Mouse (Mus musculus) cerebellum, postnatal 36 days (tissue): ENCODE measurements at regions not wholly inside any gene's neighbourhood (a gene's known extent, or its start where the extent isn't known, plus 50 kb on each side); places are given as distances from the start of the nearest gene placed in this dataset.
A peak's percentile ranks its signal among the peaks of the same experiment; 100 is the strongest.

Experiments
- DNase-seq, 2 experiments: peaks; one replicate each; pipeline ENCODE4 v3.0.0; 2021 to 2022; ENCODE audit warnings: mixed read lengths in 2 of 2

DNA sequence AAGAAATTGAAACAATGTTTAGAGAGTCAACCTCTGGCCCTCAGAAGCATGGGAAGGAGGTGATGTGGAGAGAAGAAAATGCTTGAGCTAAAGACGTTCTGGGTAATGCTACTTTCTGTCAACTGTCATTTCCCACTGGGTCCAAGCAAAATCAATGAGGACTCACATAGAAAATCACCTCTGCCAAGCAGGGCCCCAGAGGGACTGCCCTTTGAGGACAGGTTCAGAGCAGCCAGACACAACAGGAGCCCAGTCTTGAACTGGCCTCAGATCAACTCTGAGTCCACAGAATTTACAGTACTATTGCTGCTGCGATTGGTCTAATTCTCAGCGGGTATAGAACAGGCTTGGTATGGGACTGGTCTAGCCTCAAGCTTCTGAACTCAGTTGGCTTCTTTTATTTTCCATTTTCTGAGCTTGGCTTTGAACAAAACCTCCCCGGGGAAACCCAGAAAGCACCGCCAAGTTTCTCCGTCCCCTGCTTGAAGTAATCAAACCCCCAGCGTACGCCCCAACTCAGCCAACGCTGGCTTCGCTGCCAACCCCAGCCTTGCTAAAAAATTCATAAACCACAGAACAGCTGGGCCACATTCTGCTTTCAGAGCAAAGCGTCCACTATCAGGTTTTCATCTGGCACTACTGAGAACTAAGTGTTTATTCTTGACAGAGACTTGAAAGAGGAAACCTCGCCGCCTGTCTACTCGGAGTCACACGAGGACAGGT lies 322.8 kb upstream of the Spred2 start:
- no peak for DNase-seq

DNA sequence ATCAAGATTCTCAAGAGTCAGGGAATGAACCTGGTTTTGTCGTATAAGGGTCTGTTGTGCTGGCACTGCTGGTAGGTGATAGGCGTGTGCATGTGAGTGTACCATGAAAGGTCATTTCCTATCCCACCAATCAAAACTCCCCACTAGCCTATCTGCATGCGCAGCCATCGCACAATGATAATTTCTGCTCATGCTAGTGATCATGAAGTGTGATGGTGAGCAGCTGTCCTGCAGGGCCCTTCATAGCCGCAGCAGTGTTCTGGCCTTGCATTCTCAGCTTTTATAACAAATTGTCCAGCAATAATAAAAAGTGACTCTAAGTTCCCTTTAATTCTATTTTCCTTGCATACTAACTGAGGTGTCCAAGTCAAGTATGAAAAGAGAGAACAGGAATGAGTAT lies 321.7 kb upstream of the Spred2 start:
- DNase-seq: no peak

DNA sequence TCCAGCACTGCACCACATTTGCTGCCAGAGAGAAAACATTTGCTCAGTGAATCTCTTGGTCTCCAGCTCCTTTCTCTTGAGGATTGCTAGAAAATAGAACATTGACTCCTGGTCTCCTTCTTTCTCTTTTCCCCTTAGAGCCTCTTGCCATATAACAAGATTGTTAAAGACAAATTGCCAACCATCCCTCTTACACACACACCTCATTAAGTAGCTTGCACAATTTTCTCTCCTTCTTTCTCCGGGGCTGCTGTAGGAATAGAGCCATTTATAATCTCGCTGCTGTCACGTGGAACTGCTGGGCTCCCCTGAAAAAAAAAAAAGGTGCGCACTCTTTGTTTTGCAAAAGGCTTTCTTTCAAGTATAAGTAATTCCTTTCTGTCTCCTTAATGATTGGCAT lies 318.6 kb upstream of the Spred2 start:
- no peak for DNase-seq

DNA sequence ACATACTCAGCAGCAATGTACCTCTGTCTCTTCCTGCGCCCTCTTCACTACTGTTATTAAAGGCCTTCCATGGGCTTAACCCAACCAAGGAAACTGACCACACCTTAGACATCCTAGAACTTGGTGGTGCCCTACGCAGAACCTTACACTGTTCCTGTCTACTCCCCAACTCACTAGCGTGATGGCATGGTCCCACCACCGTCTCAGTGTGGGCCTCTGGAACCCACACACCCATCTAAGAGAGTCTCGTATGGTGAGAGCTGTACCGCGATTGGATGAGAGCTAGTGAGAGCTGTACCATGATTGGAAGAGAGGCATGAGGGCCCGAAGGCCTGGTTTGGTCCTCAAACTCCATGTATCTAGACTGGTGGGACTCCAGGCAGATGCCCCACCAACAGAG lies 317.2 kb upstream of the Spred2 start:
- no peak for DNase-seq

DNA sequence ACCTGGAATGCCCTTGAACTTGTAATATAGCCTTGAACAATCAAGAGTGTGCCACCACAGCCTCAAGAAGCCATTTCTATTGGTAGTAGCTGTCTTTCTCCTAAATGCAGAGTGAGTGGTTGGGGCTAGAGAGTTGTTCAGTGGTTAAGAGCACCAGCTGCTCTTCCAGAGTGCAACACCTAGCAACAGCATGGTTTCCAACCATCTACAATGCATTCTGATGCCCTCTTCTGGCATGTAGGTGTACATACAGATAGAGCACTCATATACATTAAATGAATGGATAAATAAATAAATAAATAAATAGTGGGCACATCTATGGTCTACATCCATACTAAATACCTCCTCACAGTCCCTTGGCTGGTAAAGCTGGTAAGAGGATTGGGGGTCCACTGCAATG lies 316.2 kb upstream of the Spred2 start:
- no peak for DNase-seq

DNA sequence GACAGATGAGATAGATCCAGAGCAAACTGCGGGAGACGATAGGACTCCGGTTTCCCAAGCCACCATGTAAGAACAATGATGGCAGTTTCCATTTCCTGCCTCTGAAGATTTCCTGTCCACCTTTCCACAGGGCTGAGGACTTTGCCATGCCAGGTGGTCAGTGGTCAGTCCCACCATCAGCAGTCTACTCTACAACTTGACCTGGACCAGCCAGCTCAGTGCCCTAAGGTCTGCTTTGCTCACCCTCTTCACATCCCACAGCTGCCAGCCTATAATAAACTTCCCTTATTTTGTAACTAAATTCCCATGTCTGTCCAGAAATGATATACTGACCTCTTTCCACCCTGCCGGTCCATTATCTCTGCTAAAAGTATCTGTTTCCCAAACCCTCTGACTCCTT lies 315.7 kb upstream of the Spred2 start:
- DNase-seq: no peak

DNA sequence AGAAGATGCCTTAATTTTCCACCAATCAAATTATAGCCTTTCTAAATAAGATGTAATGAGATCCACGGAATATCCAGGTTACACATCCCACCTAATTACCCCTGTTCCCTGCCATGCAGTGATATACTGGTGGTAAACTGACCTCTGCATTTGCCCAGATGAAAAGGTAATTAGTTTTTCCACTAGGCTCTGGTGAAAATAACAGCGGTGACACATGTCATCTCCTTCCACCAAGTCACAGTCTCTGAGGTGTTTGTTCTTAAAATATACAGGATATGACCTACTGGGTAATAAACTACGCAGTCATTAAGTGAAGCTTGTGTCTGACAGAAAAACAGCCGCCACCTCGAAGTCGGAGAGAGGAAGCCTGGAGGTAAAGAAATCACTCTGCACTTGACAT lies 313.6 kb upstream of the Spred2 start:
- no peak for DNase-seq

DNA sequence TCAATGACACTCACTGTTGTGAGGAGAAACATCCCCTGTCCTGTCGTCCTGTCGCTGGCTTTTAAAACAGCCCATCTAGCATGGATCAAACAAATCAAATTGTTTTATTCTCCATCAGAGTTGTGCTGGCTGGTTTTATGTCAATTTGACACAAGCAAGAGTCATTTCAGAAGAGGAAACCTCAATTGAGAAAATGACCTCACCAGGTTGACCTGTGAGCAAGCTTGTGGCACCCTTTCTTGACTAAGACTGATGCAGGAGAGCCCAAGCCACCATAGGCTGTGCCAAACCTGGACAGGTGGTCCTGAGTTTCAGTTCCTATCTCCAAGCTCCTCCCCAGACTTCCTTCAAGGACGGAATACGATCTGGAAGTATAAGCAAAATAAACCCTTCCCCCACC lies 313.0 kb upstream of the Spred2 start:
- DNase-seq: no peak

DNA sequence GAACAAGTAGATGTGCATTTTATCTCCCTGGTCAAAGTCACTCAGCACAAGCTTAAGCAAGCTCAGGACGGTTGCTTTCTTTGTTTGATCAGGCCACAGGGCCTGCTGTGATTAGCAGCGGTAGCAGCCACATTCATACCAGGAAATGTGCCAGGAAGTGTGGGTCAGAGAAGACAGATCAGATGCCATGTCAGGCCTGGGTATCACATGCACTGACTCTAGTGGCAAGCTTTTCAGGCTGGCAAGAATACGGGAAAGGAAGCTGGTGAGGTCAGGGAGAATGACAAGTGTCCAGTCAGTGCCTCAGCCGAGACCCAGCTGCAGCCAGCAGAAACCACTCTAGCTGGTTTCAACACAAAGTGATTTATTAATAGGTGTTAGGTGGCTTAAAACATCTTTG lies 307.7 kb upstream of the Spred2 start:
- DNase-seq: no peak

DNA sequence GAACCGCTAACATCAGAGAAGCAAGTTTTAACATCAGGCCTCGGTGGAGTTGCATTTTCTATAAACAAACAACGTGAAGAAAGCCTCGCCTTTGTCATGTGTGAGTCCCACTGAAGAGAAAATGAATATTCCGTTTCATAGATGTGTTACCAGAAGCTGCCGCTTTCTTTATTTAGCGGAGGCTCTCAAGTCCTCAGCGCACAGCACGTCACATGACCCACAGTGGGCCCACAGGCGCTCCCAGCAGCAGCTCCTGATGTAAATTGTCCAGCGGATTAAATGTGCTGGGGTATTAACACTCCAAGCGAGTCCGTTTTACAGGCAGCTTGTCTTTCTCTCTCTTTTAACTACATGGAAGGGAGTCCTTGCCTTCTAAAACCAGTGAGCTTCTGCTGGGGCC lies 304.7 kb upstream of the Spred2 start:
- DNase-seq: no peak

DNA sequence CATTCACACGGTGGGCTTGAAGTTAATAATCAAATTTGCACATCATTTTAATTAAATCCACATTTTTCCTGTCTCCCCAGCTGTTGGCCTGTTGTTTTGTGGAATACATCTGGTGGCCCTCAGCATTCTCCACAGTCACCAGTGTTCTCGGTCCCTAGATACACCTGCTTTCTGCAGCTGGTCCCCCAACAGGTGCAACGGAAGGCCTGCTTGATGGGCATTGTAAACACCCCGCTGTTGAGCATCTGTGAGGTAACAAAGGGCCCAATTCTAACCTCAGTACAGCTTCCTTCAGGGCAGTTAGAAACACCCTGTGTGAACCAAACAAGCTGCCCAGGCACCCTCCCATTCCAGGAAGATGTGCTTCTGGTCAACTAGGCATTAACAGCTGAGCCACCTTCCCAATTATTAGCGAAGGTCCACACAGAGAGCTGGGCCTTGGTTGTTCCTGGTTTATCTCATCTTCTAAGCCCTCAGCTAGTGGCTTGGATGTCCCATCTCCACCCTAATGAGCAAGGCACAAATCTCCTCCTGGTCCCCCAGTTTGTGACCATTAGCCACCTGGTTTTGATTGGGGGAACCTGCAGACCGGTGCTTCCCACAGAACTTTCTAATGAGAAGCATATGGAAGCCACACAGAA lies 293.0 kb upstream of the Spred2 start:
- DNase-seq: no peak

DNA sequence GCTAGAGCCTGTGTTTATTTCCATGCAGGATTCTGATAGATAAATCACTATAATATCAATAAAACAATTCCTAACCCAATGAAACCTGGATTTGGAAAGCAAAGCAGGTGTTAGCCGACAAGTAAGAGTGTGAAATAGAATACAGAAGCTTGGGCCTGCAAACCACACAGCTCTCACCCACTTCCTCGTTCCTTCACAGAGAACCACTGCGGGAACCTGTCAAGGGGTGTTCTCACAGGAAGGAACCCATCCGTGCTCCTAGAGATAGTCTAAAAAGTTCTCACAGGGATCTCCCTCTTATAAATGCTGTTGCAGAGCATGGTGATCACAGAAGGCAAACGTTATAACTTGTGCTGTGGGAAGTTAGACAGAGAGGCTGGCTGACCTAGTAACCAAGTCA lies 291.7 kb upstream of the Spred2 start:
- no peak for DNase-seq

DNA sequence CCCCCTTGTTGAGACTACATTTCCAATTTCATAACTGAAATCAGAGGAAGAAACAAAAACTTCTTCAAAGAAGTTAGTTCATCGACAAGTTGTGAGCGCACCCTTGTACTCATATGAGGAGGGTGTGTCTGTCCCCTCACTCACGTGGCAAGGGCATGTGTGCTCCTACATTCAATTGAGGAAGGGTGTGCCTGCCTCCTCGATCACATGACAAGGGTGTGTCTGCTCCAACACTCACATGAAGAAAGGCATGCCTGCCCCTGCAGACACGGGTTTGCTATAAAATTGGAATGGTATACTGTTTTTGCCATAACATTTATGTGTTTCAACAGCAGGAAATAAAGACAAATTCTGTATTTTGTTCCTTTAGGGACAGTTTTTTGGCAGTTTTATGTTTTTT lies 290.6 kb upstream of the Spred2 start:
- DNase-seq: no peak

DNA sequence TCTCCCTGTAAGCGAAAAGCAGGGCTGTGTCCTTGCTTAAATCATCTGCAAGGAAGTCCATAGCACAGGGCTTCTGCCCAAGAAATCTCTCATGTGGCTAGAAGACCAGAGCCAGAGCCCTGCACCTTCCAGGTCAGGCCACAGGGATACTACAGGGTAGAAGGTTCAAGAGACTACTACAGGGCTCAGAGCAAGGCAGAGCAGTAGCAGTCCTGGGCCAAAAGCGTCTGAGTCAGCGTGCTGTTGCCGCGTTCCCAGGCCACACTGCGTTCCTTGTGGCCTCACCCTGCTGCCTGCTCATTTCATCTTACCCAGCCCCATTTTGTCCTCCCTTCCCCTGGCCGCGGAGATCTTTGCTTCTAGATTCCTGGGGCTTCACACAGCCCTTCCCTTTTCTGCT lies 283.0 kb upstream of the Spred2 start:
- no peak for DNase-seq

DNA sequence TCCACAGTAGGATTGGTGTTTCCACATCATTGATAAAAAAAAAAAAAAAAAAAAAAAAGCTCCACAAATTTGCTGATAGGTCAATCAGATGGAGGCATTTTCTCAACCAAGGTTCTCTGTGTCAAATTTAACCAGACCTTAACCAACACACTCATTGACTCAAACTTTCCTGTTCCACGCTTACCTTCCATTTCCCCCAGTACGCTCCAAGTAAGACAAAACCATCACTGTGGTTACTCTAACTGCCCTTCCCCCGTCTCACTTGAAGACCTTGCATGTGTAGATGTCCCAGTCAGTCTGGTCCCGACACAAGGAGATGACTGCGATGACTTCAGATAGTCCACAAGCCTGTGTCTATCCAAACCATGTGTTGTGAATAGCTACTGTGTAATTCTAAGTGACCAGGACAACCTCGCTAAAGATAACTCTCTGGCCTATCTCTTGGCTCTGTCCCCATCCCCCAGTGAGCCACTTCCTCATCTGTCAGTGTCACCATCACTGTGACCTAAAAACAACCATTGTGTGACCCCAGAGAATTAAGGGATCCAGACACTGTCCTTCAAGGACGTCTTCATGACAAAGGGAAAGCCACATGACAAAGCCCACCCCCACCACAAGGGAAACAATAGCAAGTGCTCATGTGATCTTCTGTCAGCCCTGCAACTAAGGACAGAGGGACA lies 279.9 kb upstream of the Spred2 start:
- DNase-seq: no peak

DNA sequence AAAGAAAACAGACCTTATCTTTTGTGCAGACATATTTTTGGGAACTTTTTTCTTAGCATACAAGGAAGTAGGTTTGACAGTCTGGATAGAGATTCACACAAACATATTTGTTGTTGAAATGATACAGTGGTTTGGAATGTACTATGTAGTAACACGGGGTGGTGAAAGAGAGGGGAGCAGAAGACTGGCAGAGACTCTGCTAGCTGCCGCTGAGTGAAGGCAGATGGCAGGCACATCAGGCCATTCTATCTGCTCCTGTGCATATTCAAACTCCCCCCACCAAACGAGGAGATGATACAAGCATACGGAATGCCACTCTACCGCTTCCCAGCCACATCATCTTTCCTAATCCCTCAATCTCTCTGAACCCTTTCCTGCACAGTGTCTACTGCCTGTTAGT lies 279.1 kb upstream of the Spred2 start:
- DNase-seq: no peak

DNA sequence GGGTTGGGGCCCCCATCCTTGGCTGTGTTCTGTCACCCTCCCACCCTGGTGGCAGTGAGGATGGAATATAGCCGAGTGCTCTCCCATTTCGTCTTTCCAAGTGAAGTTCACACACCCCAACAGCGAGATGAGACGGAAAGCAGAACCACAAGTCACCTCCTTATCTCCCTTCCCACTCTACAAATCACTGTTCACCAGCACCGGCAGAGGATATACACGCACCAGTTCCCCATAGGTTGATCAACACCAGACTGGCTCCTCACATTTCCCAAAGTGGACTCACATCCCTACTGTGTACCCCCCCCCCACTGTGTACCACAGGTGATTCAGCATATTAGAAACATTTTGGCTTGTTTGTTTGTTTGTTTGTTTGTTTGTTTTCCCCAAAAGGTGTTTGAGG lies 272.7 kb upstream of the Spred2 start:
- no peak for DNase-seq

DNA sequence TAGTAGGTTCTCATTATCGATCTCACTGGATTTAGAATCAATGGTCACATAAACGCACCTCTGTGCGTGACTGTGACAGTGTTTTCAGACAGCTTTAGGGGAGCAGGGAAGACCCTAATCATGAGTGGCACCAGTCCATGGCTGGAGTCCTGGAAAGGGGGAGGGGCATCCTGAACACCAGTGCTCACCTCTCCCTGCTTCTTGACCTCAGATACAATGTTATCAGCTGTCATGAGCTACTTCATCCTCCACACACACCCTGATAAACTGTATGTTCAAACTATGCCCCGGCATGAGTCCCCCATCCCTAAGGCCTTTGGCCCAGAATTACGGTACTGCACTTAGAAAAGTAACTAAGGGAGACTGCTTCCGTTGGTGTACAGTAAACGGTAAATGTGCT lies 272.2 kb upstream of the Spred2 start:
- DNase-seq: no peak

DNA sequence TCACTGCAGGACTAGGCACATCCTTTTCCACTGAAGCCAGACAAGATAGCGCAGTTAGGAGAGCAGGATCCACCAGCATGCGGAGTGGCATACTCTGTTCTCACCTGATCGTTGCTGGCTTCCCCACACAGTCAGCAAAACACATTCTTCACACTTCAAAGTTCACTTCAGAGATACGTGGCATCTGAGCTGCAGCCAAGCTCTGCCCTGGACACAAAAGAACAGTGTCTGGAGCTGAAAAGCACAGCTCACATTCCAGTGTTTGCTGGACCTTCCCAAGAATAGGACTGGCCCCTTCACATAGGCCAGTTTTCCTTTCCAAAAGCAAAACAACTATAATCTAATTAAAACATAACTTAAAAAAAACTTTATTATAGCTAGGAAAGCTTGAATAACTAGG lies 264.7 kb upstream of the Spred2 start:
- DNase-seq: no peak

DNA sequence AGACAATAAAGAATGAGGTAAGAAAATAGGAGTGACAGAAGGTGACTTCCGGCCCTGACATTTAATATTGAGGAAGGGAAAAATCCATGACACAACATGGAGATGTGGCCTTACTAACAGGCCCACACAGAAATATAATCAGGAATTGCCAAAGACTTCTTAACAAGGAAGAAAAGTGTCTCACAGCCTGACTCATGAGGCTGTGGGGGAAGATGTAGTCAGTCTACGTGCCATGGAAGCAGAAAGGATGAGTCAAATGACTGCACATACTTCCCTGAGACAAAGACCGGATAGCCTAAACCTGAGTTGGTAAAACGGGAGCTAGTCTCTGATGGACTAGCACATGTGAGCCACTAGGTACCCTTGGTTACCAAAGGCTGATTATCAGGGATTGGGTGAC lies 257.4 kb upstream of the Spred2 start:
- DNase-seq: no peak

DNA sequence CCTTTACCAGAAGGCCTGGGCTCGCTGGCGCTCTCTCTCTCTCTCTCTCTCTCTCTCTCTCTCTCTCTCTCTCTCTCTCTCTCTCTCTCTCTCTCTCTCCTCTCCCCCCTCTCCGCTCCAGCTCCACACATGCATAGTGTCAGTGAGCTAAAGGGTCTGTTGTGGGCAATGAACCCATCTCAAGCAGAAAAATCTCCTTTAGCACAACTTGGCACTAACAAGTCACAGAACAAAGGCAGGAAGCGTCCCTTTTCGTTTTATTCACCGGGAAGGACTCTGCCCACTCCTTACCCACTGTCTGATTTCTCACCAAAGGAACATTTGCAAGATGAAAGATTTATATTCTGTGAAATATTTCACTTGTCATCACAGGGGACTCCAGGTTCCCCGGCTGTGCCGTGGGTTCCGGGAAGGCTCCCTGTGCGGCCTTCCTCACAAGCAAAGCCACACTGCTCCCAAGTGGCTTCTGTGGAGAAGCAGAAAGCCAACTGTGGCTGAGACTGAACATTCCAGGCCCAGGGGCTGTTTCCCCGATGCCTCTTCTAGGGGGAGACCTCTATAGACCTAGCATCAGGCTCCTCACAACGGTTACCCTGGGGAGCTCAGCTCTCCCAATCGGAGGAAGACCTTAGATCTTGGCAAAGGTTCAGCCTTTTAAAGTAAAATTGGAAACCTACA lies 253.2 kb upstream of the Spred2 start:
- peak in 1 of 2 experiments; percentile 14 for DNase-seq

DNA sequence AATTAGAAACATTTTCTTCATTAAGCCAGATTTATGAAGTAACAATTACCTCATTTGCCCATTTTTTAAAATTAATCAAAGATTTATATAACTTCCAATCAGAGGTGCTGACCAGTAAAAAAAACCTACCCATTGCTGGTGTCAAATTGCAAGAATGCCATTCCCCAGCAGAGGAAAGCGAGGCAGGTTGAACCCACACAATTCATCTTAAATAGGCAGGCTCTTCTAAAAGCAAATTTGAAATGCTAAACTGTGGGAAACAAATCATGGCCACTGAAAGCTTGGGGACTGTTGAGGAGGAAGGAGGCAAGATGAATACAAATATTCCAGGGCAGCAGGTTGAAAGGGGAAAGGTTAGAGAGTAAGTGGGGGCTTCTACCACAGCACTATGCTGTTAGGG lies 251.2 kb upstream of the Spred2 start:
- DNase-seq: no peak

DNA sequence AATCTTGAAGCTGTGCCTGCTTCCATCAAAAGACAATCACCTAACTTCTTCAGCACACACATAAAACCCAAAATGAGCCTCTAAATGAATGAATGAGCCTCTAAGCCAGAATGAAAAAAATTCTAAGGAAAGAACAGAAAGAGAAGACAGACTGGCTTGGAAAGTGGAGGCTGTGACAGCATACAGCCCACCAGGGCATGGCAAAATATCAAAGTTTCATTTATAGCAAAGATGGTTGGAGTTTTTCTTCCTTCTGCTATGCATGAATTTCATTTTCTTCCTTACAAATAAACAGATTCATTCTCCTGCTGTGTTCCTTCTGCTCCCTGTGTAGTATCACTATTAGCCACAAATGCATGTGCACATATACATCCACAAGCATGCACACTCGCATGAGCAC lies 247.7 kb upstream of the Spred2 start:
- no peak for DNase-seq

DNA sequence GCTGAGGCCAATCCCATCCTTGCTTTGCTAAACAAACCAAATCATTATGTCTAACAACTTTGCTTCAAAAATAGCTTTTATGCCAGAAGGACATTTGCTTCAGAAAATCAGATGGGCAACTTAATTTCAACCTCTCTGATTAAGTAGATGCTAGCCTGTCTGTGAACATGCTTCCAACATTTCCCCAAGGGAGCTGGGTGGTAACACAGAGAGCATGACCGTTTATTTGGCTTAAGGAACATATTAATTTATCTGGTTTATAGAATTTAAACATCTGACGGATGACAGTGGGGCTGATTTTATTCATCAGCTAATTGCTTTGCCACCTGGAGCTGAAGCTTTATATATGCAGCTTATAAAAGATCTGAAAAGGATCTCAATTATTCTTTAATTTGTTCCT lies 245.1 kb upstream of the Spred2 start:
- DNase-seq: no peak
